Mouse (Mus musculus): ENCODE data around the gene Mup13. TPM values are rescaled to one million over a fixed set of nuclear protein-coding genes. Genes with fewer than 3 reads are reported as not detected.
"Not testable (repeated sequence)": the region's sequence is repeated elsewhere in the genome, so short reads cannot be mapped to it uniquely, and the experiment has no call there.

The Mup13 gene
- not detected in 2 replicates for polyA plus RNA-seq (2014; fragmentation: Nextera tagmentation; extraction: Ambion mirVana)

DNA sequence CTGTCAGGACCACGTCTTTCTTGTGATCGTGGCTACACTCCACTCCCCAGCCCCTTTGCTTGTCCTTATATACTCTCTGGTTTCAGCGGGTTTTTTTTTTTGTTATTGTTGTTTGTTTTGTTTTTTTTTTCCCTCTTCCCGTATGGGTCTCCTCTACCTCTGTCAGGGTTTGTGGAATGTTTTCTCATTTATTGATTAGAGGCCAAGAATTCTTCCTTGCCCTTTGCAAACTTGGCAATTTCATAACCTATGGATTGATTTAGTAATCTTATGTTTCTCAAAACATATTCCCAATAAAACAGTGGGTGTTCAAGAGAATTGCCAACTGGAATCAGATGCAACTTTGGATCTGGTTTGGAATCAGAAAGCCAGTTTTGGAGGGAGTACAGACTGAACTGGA lies at the start of gene Mup13:
Mup13 (minus strand) TSS at position 101 of the 400 bp plus-strand sequence.
- H3K9me3 ChIP-seq (ENCODE audit: control insufficient read depth, low read length); H3K4me1 ChIP-seq (ENCODE audit: control insufficient read depth, insufficient read depth, low read length); H3K27me3 ChIP-seq (ENCODE audit: control insufficient read depth, insufficient read depth, low read length); H3K4me3 ChIP-seq (replicated peaks; ENCODE audit: low read depth, low read length); H3K9ac ChIP-seq (replicated peaks; ENCODE audit: low read length); H3K36me3 ChIP-seq (ENCODE audit: control insufficient read depth, insufficient read depth, low read length); ATAC-seq (ENCODE audit: low FRiP score, low TSS enrichment); DNase-seq; H3K4me2 ChIP-seq (ENCODE audit: low read length); H3K27ac ChIP-seq (replicated peaks; ENCODE audit: low read depth, low read length): not testable (repeated sequence)
- 66% methylated on average over 4 of the region's 4 CpGs for WGBS

Other genes with a start within 250 kb of the Mup13 start
- gene Mup14, start 75.7 kb upstream of the Mup13 start, polyA plus RNA-seq (2014; fragmentation: Nextera tagmentation; extraction: Ambion mirVana) = not detected in 2 replicates
- not detected in 2 replicates for gene Mup15, start 211.5 kb upstream of the Mup13 start, polyA plus RNA-seq (2014; fragmentation: Nextera tagmentation; extraction: Ambion mirVana)